Mouse (Mus musculus) cortical plate, adult 2 months (tissue): ENCODE measurements around the gene Smndc1.
"Not testable (repeated sequence)": the region's sequence is repeated elsewhere in the genome, so short reads cannot be mapped to it uniquely, and the experiment has no call there.

Source experiments
- CTCF ChIP-seq: fragments of 200-500 bp; IDR thresholded peaks from 2 replicates; pipeline ENCODE4 v1.5.1; 2011; ENCODE audit warnings: mild to moderate bottlenecking, control low read depth, low read length; ENCODE audit not compliant: insufficient read depth; ENCODE audit errors: extremely low read depth
- POLR2A ChIP-seq: fragments of 200-500 bp; IDR thresholded peaks from 2 replicates; pipeline ENCODE4 v1.6.1; 2011; ENCODE audit warnings: mild to moderate bottlenecking, low read length, control low read depth; ENCODE audit not compliant: insufficient read depth; ENCODE audit errors: extremely low read depth

DNA sequence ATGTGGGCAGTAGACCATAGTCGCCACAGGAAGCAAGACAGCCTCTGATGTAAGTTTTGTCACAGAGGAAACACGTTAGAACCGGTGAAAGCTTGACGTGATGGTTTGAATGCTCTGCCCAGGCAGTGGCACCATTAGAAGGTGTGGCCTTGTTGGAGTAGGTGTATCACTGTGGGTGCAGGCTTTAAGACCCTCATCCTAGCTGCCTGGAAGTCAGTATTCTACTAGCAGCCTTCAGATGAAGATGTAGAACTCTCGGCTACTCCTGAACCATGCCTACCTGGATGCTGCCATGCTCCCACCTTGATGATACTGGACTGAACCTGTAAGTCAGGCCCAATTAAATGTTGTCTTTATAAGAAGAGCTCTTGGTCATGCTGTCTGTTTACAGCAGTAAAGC, 5.4 kb upstream of the Smndc1 start:
- TF ChIP-seq POLR2A, CTCF: not testable (repeated sequence)
